Mouse (Mus musculus) adipocyte (in vitro differentiated cells): Measurements from ENCODE around the gene Ehmt1.
"Not testable (repeated sequence)": the region's sequence is repeated elsewhere in the genome, so short reads cannot be mapped to it uniquely, and the experiment has no call there.

Experiments used
- DNase-seq: peaks from one replicate; pipeline ENCODE4 v3.0.0-alpha.2; 2016; ENCODE audit warnings: low spot score

The Ehmt1 gene

GRCm38 (mm10) chr2:24918930-24919838 is at the start of gene Ehmt1:
TSS of gene Ehmt1 (minus strand) at chr2:24919614.
- peak; percentile 89 for DNase-seq

DNA sequence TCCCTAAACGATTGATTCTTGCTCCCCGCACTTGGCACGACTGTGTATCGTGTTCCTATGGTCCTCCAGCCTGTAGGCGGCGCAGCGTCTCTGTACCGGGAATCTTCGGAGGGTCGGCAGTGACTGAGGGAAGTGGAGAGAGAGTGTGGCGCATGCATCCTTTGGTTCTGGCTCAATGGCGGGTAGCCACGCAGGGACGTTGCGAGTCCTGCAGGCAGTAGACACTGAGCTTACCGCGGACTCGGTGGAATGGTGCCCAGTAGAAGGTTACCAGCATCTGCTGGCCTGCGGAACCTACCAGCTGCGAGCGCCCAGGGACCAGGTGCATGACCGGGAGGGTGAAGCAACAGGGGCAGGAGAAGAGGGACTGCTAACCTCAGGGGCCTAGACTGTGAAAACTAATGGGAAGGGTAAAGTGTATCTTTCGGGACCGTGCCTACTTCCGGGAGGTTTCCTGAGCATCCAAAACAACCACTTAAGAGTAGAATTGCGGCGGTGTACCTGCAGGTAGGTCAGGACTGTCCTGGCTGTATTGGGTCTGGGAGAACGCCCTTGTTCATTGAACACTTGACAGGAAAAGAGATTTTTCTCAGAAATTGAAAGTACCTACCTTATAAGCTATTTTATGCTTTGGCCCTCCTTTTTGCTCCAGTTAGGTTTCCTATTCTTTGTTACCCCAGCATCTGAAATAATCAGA is 43.0 kb upstream of the Ehmt1 start, which contains the start of gene Dph7:
Gene Dph7 (plus strand): TSS at position 97 of the 697 bp plus-strand sequence.
- DNase-seq: peak; percentile 79

DNA sequence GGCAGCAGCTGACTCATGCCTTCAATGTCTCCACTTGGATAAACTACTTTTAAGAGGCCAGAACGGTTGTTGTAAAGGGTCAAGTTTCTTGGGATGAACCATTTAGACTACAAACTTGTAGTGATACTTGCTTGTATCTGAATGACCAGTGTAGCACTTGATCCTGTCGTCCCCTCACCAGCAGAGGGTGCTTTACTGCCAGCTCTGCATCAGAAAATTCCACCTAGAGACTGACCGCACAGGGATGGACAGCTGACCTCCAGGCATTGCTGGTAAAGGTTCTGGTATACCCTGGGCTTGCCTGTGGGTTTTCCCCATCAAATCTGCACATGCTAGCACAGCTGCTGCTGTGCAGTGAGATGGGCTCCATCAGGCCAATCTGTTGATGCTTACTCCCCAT is 41.5 kb upstream of the Ehmt1 start:
- DNase-seq: peak; percentile 31

- DNase-seq: no peak
Measured at GRCm38 (mm10) chr2:24952537-24953055, 33.2 kb upstream of the Ehmt1 start.

DNA sequence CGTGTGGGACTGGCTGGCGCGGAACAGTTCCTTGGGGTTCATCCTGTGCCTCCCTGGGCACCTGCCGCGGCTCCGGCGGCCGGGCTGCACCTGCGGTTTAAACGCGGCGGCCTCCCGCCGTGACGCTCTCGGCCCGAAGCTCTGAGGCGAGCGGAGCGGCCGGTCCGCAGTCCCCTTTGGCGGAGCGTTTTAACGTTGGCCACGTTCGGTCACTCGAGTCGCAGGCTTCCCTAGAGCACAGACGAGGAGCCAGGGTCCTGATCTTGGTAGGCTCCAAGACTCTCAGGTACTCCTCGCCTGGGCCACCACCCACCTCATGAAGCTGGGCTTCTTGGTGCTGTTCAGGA is 30.7 kb upstream of the Ehmt1 start:
- no peak for DNase-seq

DNA sequence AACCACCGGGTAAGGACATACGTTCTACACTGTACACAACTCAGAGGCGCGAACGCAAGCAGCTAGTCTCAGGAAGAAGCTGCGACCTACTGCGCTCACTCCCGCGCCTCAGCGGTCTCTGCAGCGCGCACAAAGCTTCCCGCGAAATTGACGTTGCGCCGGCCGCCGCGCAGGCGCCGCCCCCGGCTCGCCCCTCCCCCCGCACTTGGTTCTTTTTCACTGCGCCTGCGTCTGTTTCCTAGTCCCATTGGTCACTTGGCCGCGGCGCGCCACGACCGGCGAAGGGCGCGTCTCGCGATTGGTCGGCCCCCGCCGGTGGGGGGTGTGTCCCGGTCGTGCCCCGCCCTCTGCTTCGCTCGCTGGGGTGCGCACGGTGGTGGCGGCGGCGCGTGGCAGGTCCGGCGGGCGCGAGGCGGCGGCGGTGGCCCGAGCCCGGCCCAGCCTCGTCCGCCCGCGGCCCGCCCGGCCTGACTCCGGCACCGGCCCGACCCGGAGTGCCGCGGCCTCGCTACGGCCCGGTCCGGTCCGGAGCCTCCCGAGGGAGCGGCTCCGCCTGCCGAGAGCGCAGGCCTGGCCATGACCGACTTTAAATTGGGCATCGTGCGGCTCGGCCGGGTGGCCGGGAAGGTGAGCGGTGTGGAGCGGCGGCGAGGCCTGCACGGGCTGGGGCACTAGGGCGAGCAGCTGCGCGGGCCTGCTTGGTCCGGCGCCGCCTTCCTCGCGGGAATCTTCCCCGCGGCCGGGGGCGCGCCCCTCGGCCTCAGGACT is 30.2 kb upstream of the Ehmt1 start, which contains the start of gene Zmynd19:
Gene Zmynd19 (plus strand): TSS at position 372 of the 768 bp plus-strand sequence.
- peak; percentile 94 for DNase-seq

DNA sequence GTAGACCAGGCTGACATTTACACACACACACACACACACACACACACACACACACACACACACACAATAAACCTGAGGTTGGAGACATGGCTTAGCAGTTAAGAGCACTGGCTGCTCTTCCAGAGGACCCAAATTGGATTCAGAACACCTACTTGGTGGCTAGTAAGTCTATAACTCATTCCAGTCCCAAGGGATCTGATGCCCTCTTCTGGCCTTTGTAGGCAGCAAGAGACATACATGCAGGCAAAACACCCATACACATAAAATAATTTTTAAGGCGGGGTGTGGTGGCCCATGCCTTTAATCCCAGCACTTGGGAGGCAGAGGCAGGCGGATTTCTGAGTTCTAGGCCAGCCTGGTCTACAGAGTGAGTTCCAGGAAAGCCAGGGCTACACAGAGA is 24.9 kb upstream of the Ehmt1 start:
- not testable (repeated sequence) for DNase-seq

DNA sequence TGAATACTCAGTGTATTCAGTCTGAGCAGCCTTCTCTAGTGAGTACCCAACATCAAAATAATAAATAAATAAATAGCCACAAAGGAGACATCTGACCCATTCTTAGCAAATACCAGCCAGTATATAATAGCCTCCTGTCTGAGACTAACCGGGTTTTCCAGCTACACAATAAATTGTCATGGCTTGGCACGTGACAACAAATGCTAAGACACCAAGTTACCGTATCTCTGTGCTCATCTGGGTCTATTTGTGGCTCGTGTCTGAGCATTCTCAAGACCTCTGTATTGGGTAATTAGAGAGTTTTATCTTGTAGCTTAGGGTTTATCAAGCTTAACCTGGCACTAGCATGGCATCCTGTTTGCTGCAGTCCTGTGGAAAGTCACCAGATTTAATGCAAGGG is 22.7 kb upstream of the Ehmt1 start:
- no peak for DNase-seq

GRCm38 (mm10) chr2:24935057-24935796 is 15.8 kb upstream of the Ehmt1 start, which contains the start of gene Arrdc1:
TSS of gene Arrdc1 (minus strand) at chr2:24935252.
- peak; percentile 73 for DNase-seq

DNA sequence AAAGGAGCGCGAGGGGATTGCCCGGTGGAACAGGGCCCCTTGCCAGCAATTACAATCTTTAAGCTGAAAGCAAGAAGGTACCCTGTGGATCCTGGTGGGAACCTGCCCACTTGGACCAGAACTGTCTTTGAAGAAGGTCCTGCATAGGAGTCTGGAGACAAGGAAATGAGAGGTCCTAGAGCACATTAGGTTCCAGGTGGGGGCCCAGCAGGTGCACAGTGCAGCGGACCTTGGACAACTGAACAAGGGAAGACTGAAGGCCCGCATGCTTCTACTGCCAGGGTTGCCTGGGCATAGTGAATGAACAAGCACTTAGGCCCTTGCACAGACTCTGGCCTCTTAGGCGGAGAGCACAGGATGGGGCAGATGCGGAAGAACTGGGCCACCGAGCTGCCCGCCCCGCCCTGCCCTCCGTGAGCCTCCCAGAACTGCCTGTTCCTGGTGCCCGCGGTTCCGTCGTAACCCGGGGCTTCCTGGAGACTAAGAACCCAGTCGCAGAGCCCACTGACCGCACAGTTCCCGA is 15.1 kb upstream of the Ehmt1 start:
- DNase-seq: no peak

GRCm38 (mm10) chr2:24929593-24929992 is 10.2 kb upstream of the Ehmt1 start:
- no peak for DNase-seq

DNA sequence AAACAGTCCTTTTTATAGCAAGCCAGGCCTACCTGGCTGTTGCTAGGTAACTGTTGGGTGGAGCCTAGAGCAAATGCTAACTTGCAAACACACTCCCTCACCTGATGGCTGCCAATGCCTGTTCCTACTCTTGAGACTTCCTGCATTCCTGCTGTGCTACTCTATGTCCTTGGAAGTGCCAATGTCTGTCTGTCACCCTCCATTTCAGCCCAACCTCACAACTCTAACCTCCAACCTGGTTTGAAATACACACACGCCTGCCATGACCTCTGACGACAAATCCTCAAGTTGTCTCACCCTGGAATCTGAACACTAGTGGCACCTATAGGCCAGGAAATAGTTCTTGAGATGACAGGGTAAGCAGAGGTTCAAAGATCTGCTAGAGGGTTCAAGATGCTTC is 9.7 kb upstream of the Ehmt1 start:
- DNase-seq: no peak

- DNase-seq: no peak
Measured at GRCm38 (mm10) chr2:24927810-24928479, 8.5 kb upstream of the Ehmt1 start.

DNA sequence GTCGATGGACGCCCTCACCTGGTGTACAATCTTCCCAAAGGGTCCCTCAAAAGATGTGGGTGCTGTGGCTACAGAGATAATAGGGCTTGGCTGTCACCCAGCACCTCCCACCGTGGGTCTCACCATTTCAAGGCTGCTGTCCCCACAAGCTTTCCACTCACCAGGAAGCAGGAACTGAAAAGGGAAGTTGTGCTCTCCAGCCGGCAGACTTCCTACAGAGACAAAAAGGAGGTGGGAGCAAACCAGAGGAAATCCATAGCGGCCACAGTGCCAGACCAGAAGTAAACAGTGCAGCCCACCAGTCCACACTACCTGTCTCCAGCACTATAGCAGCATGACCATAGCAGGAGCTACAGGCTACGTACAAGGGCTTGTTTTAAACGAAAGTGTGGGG is 7.5 kb upstream of the Ehmt1 start:
- DNase-seq: no peak

DNA sequence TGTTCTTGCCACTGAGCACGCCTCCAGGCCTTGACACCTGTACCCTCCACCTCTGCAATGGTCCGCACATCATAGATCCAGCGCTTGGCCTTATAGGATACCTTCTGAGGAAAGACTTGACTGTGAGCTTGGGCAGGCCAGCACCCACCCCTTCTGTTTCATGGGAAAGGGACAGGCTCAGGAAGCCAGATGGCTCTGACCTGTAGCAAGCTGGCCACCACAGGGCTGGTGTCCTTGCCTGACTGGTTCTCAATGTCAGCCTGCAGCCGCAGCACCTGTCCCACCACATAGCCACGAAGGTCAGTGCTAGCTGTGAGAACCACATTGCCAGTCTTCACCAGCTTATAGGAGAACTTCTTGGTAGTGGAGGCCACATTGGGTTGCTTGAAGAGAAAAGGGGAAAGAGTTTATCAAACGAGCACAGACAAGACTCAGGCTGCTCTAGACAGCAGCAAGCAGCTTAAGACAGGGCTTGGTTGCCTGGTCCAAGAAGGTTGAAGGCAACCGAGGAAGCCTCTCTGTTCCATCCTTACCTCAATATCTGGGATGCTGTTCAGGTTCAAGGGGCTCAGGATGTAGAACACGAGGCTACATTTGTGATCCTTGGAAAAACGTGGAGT is 7.0 kb upstream of the Ehmt1 start:
- no peak for DNase-seq

DNA sequence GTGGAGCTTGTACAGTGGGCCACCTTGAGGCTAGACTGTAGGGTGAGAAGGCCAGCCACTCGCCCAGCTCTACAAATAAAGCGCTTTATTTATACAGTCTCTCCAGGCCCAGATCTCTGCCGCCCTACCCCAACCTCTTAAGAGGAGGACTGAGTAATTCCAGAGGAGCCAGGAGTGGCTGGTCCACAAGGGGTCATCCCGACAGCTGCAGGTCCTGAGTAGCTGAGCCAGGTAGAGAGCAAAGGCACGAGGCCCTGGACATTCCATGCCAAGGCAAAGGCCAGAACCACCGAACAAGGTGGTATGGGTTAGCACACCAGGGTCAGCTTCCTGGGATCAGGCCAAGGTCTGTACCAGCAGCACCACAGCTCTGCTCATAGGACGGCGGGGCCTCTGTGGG is 5.9 kb upstream of the Ehmt1 start:
- DNase-seq: no peak

DNA sequence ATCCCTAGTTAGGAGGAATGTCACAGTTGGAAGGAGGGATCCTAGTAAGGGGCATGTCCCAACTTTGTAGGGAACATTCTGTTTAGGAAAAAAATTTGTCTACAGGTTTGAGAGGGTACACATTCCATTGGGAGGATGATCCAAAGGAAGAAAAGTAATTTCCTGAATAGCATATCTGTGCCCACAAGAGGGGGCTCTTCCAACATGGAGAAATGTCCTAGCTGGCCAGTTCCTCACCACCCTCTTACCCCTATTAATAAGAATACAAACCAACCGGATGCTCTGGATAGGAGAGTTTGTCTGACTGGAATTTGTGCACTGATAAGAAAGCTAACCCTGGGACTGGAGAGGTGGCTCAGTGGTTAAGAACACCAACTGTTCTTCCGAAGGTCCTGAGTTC is 4.1 kb upstream of the Ehmt1 start:
- peak; percentile 34 for DNase-seq

DNA sequence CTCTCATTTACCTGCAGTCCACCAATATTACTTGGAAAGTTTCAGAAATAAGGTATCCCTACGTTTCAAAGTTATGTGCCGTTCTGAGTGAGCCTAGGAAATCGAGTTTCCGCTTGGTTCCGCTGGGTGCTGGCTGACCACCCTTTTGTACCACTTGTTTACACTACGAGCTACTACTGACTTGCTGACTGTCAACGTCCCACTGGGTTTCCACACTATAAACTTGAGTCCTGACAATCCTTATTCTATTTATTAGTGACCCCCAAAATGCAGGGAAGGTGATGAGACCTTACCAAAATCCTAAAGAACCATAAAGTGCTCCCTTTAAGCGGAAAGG is 393 bp upstream of the Ehmt1 start:
- no peak for DNase-seq

DNA sequence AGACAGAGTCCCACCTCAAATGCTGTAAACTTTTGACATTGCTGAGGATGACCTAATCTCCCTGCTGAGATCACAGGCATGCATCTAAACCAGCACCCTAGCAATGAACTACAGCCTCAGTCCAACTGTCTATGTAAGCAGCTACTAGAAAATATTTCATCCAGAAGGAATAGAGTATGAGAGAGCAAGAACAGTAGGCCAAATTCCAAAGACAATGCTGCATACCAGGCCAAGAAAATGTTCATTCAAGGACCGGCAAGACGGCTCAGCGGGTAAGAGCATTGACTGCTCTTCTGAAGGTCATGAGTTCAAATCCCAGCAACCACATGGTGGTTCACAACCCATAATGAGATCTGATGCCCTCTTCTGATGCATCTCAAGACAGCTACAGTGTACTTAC is 4.7 kb downstream of the Ehmt1 start:
- no peak for DNase-seq

DNA sequence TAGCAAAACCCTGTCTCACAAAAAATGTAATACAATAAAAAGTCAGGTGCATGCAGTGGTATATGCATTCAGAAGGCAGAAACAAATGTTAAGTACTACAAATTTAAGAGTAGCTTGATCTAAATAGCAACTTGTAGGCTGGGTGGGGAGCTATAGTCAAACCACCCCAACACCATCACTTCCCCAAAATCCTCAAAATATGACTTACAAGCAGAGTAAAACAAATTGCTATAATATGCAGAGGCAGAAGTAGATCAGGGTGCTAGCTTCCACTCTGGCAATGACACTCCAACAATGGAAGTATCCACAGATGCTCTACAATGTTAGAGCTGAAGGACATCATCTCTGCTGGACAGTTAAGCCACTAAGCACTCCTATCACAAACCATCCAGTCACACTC is 6.8 kb downstream of the Ehmt1 start:
- DNase-seq: no peak
